Mouse (Mus musculus) forebrain, embryonic 12.5 days (tissue): ENCODE measurements around the gene Tet3. TPM values are rescaled to one million over a fixed set of nuclear protein-coding genes. Genes with fewer than 3 reads are reported as not detected.
A peak's percentile ranks its signal among the peaks of the same experiment; 100 is the strongest.

Source experiments
- ATAC-seq: fragments of 200-750 bp; cut with Nextera tagmentation; 2 replicates; pipeline ENCODE4 v1.8.0; 2017; ENCODE audit warnings: moderate TSS enrichment; ENCODE audit not compliant: low FRiP score
- H3K27ac ChIP-seq: fragments of 300-500 bp; sonication (generic); 2 replicates; pipeline ENCODE4 v1.5.1; 2016; ENCODE audit warnings: mild to moderate bottlenecking
- H3K27me3 ChIP-seq: fragments of 300-500 bp; sonication (generic); 2 replicates; pipeline ENCODE4 v1.6.1; 2016; ENCODE audit warnings: mild to moderate bottlenecking
- H3K36me3 ChIP-seq: fragments of 300-500 bp; sonication (generic); replicated peaks from 2 replicates; pipeline ENCODE4 v1.6.1; 2016; ENCODE audit warnings: mild to moderate bottlenecking
- H3K4me1 ChIP-seq: fragments of 300-500 bp; sonication (generic); 2 replicates; pipeline ENCODE4 v1.6.1; 2016
- H3K4me2 ChIP-seq: fragments of 300-500 bp; sonication (generic); 2 replicates; pipeline ENCODE4 v1.6.1; 2016; ENCODE audit warnings: mild to moderate bottlenecking, moderate library complexity
- H3K4me3 ChIP-seq: fragments of 300-500 bp; sonication (generic); replicated peaks from 2 replicates; pipeline ENCODE4 v1.5.1; 2016; ENCODE audit warnings: mild to moderate bottlenecking
- H3K9ac ChIP-seq: fragments of 300-500 bp; sonication (generic); 2 replicates; pipeline ENCODE4 v1.6.1; 2016; ENCODE audit warnings: mild to moderate bottlenecking
- H3K9me3 ChIP-seq: fragments of 300-500 bp; sonication (generic); 2 replicates; pipeline ENCODE4 v1.6.1; 2016
- WGBS: fragments of 180-500 bp; shearing (Covaris S2); methylation state at CpG from one replicate; pipeline ENCODE4 v1.1.7; 2016; 5-methylcytosine and 5-hydroxymethylcytosine counted together
- microRNA-seq: library from miRNA; unstranded; fragments of <30 nt; microRNA quantifications from one replicate; pipeline ENCODE4, GENCODE M21; 2017
- polyA plus RNA-seq: library from polyadenylated mRNA; unstranded; fragments of >200 nt; fragmentation: Nextera tagmentation; extraction: Ambion mirVana; gene quantifications from 2 replicates; pipeline ENCODE4 v1.2.1, GENCODE M21; 2016

Gene Tet3
- polyA plus RNA-seq, 1 experiment from 2014 or later: 62.7 TPM

GRCm38 (mm10) chr6:83316022-83316421 lies 142.9 kb downstream of the Tet3 start:
- Histone ChIP-seq H3K36me3 (peaks cover 23% of the 10 kb centered on the region), H3K9ac (peak overlapping the region; percentile 86; the same call in 1 of the 2 replicates), H3K27ac (no peak overlapping the region), H3K27me3 (no peaks in the 10 kb centered on the region), H3K4me1 (peaks cover 16% of the 10 kb centered on the region), H3K9me3 (no peaks in the 10 kb centered on the region), H3K4me3 (peak overlapping the region; percentile 93), H3K4me2 (peak overlapping the region; percentile 77)
- no peak for ATAC-seq
- WGBS: 7% methylated on average over 10 of the region's 10 CpGs

GRCm38 (mm10) chr6:83315293-83315692 lies 143.6 kb downstream of the Tet3 start:
- no peak overlapping the region for H3K27ac ChIP-seq
- H3K9ac ChIP-seq: no peak overlapping the region
- peaks cover 30% of the 10 kb centered on the region for H3K36me3 ChIP-seq
- H3K27me3 ChIP-seq: no peaks in the 10 kb centered on the region
- H3K4me2 ChIP-seq: peak overlapping the region; percentile 77; the same call in 1 of the 2 replicates
- no peaks in the 10 kb centered on the region for H3K9me3 ChIP-seq
- H3K4me1 ChIP-seq: peaks cover 16% of the 10 kb centered on the region
- no peak overlapping the region for H3K4me3 ChIP-seq
- ATAC-seq: no peak

GRCm38 (mm10) chr6:83312514-83312913 lies 146.4 kb downstream of the Tet3 start:
- peaks cover 54% of the 10 kb centered on the region for H3K36me3 ChIP-seq
- WGBS: 94% methylated on average over 8 of the region's 8 CpGs

More at GRCm38 (mm10) chr6:83312514-83312913, 146.4 kb downstream of the Tet3 start:
- Histone ChIP-seq H3K4me2 (no peak overlapping the region), H3K27me3 (no peaks in the 10 kb centered on the region), H3K9ac (no peak overlapping the region), H3K4me3 (no peak overlapping the region), H3K27ac (no peak overlapping the region), H3K9me3 (no peaks in the 10 kb centered on the region), H3K4me1 (peaks cover 16% of the 10 kb centered on the region)
- no peak for ATAC-seq

Small RNA genes lying within 50 kb of the gene (microRNA-seq; reads per million reads assigned to microRNA genes)
- not detected for gene Mir6374

Other genes with a start within 250 kb of the Tet3 start
- 0.12 and 0.24 TPM in 2 replicates for gene Slc4a5, start 239.3 kb downstream of the Tet3 start, polyA plus RNA-seq
- gene Mthfd2, start 133.2 kb downstream of the Tet3 start, polyA plus RNA-seq: 35.8 and 37.4 TPM in 2 replicates
- 56.3 and 57.3 TPM in 2 replicates for gene Mob1a, start 133.1 kb downstream of the Tet3 start, polyA plus RNA-seq
- gene Bola3, start 109.9 kb downstream of the Tet3 start, polyA plus RNA-seq: 106 and 109 TPM in 2 replicates
- gene Dguok, start 47.9 kb upstream of the Tet3 start, polyA plus RNA-seq: 56.3 and 64.7 TPM in 2 replicates
- gene Actg2, start 77.2 kb upstream of the Tet3 start, polyA plus RNA-seq: 2.2 and 4.3 TPM in 2 replicates
- 27.7 and 28.8 TPM in 2 replicates for gene Stambp, start 113.6 kb upstream of the Tet3 start, polyA plus RNA-seq
- gene Clec4f, start 197.1 kb upstream of the Tet3 start, polyA plus RNA-seq: not detected in 2 replicates
- not detected in 2 replicates for gene Cd207, start 218.8 kb upstream of the Tet3 start, polyA plus RNA-seq